In genomic region chr15:101082236-101082635, GRCm38 (mm10) we compare ENCODE assay signal across 15 mouse cellular contexts. TPM values are rescaled to one million over a fixed set of nuclear protein-coding genes. Genes with fewer than 3 reads are reported as not detected.
A peak's percentile ranks its signal among the peaks of the same experiment; 100 is the strongest.
DNase-seq lines count a peak whose midpoint lies in the region; ATAC-seq lines count a peak whose summit lies in the region.
"Had no signal": no experiment of that assay in that cellular context is flagged by ENCODE, and none has a peak within 500 bp of the region (broad histone marks: within the 10 kb centered on the region; RNA-seq: fewer than 3 reads in every experiment).

No protein-coding gene starts in this region.

- H3K9me3 ChIP-seq in limb, embryonic 11.5 days (ENCODE audit: control insufficient read depth, low read length) = no peaks in the 10 kb centered on the region
- H3K9me3 ChIP-seq in forebrain, embryonic 12.5 days = no peaks in the 10 kb centered on the region

- no peak overlapping the region for H3K9ac ChIP-seq in limb, embryonic 11.5 days (ENCODE audit: low read length)
- H3K9ac ChIP-seq in forebrain, embryonic 12.5 days = no peak overlapping the region
- H3K9ac ChIP-seq: hindbrain, embryonic 14.5 days had no signal

- peak; percentile 65 for ATAC-seq in limb, embryonic 11.5 days (ENCODE audit: insufficient number of reproducible peaks, low FRiP score, low TSS enrichment, low read depth)
- ATAC-seq in forebrain, embryonic 12.5 days (ENCODE audit: low FRiP score) = no peak
- no peak for ATAC-seq in monocyte, adult 5-6 weeks (replicated peaks; ENCODE audit: insufficient number of reproducible peaks, low FRiP score, low TSS enrichment, poor library complexity, severe bottlenecking)

- peak overlapping the region; percentile 5; the same call in 1 of the 2 replicates for H3K4me2 ChIP-seq in limb, embryonic 11.5 days (ENCODE audit: low read depth, severe bottlenecking)
- no peak overlapping the region for H3K4me2 ChIP-seq in forebrain, embryonic 12.5 days
- H3K4me2 ChIP-seq: hindbrain, embryonic 14.5 days; liver, embryonic 11.5 days had no signal

- 28% methylated on average over 4 of the region's 4 CpGs for WGBS in limb, embryonic 11.5 days
- 71% methylated on average over 4 of the region's 4 CpGs for WGBS in forebrain, embryonic 12.5 days

- DNase-seq in heart, adult 11 months = peak; percentile 96
- DNase-seq in heart, postnatal 14 days = no peak
- peak; percentile 54 for DNase-seq in 3T3-L1 (ENCODE audit: low read depth, low spot score)
- DNase-seq in ZHBTc4 (ENCODE audit: low read depth, low spot score) = peak; percentile 94
- DNase-seq in limb, embryonic 11.5 days (ENCODE audit: low spot score) = peak; percentile 80
- no peak for DNase-seq in cerebellum, adult 9-11 months
- DNase-seq: cerebellum, postnatal 14 days; kidney, adult 9 months; layer of hippocampus, adult 9-11 months had no signal

- H3K4me3 ChIP-seq in limb, embryonic 11.5 days (ENCODE audit: low read depth, low read length) = no peak overlapping the region
- no peak overlapping the region for H3K4me3 ChIP-seq in forebrain, embryonic 12.5 days (replicated peaks)

- no peaks in the 10 kb centered on the region for H3K27me3 ChIP-seq in limb, embryonic 11.5 days (ENCODE audit: control insufficient read depth, insufficient read depth, low read length)
- peaks cover 25% of the 10 kb centered on the region for H3K27me3 ChIP-seq in forebrain, embryonic 12.5 days

- peak overlapping the region; percentile 77 for H3K27ac ChIP-seq in limb, embryonic 11.5 days (replicated peaks; ENCODE audit: low read depth, low read length)
- H3K27ac ChIP-seq in forebrain, embryonic 12.5 days = no peak overlapping the region
- H3K27ac ChIP-seq: hindbrain, embryonic 14.5 days had no signal

- intact Hi-C loops in heart, postnatal 14 days (cut with DNase I) = no loop called here

- H3K36me3 ChIP-seq in limb, embryonic 11.5 days (ENCODE audit: control insufficient read depth, insufficient read depth, low read length) = no peaks in the 10 kb centered on the region
- H3K36me3 ChIP-seq in forebrain, embryonic 12.5 days (replicated peaks) = no peaks in the 10 kb centered on the region

- H3K4me1 ChIP-seq in limb, embryonic 11.5 days (ENCODE audit: control insufficient read depth, insufficient read depth, low read length) = peaks cover 41% of the 10 kb centered on the region
- peaks cover 36% of the 10 kb centered on the region for H3K4me1 ChIP-seq in forebrain, embryonic 12.5 days

RNA-seq across cellular contexts. Expression of gene Fignl2, which starts 3.9 kb away (rescaled TPM):
- total RNA-seq in heart, postnatal 14 days (2021) = 1 to 10 TPM; 2.3 to 2.8 TPM
- polyA plus RNA-seq in limb, embryonic 11.5 days (2014; fragmentation: Nextera tagmentation; extraction: Ambion mirVana) = 1.3 and 1.5 TPM in 2 replicates
- polyA plus RNA-seq in forebrain, embryonic 12.5 days (2016; fragmentation: Nextera tagmentation; extraction: Ambion mirVana) = 0.21 and 0.22 TPM in 2 replicates
- 0.57 TPM in 1 of 3 replicates, not detected in the others for total RNA-seq in monocyte, adult 5-6 weeks (2017)
- total RNA-seq: granulocyte monocyte progenitor cell, adult 5-6 weeks had no signal

RNA-seq across cellular contexts. Expression of gene Ankrd33, which starts 33.3 kb away (rescaled TPM):
- total RNA-seq in heart, postnatal 14 days (2021) = not detected
- not detected in 2 replicates for polyA plus RNA-seq in limb, embryonic 11.5 days (2014; fragmentation: Nextera tagmentation; extraction: Ambion mirVana)
- polyA plus RNA-seq in forebrain, embryonic 12.5 days (2016; fragmentation: Nextera tagmentation; extraction: Ambion mirVana) = not detected in 2 replicates
- not detected in 3 replicates for total RNA-seq in monocyte, adult 5-6 weeks (2017)
- total RNA-seq: granulocyte monocyte progenitor cell, adult 5-6 weeks had no signal
- polyA plus RNA-seq: hindbrain, embryonic 14.5 days; liver, embryonic 11.5 days; urinary bladder, adult 2 months had no signal

RNA-seq across cellular contexts. Expression of gene Gm47841, which starts 35.0 kb away (rescaled TPM):
- not detected for total RNA-seq in heart, postnatal 14 days (2021)
- not detected in 2 replicates for polyA plus RNA-seq in limb, embryonic 11.5 days (2014; fragmentation: Nextera tagmentation; extraction: Ambion mirVana)
- not detected in 2 replicates for polyA plus RNA-seq in forebrain, embryonic 12.5 days (2016; fragmentation: Nextera tagmentation; extraction: Ambion mirVana)
- total RNA-seq in monocyte, adult 5-6 weeks (2017) = not detected in 3 replicates
- total RNA-seq: granulocyte monocyte progenitor cell, adult 5-6 weeks had no signal
- polyA plus RNA-seq: hindbrain, embryonic 14.5 days; liver, embryonic 11.5 days had no signal

RNA-seq across cellular contexts. Expression of gene Acvrl1, which starts 46.1 kb away (rescaled TPM):
- total RNA-seq in heart, postnatal 14 days (2021) = 10 to 100 TPM; 28.5 to 31.5 TPM
- polyA plus RNA-seq in limb, embryonic 11.5 days (2014; fragmentation: Nextera tagmentation; extraction: Ambion mirVana) = 3.8 and 5.0 TPM in 2 replicates
- polyA plus RNA-seq in forebrain, embryonic 12.5 days (2016; fragmentation: Nextera tagmentation; extraction: Ambion mirVana) = 6.4 and 6.5 TPM in 2 replicates
- 8.5 to 20.0 TPM (median 11.2 TPM) in 3 replicates for total RNA-seq in monocyte, adult 5-6 weeks (2017)

Comparison
In these comparisons a context has a peak if more than half of its experiments do, and no peak if none do; other contexts are left out.
1. DNase-seq: peak in heart, adult 11 months (single experiment), 3T3-L1 (single experiment), ZHBTc4 (single experiment) and limb, embryonic 11.5 days (single experiment); none in heart, postnatal 14 days (0 of 2) and cerebellum, adult 9-11 months (single experiment).